24 mouse cellular contexts compared by ENCODE assay signal in genomic region chr2:155582996-155583395, GRCm38 (mm10). TPM values are rescaled to one million over a fixed set of nuclear protein-coding genes. Genes with fewer than 3 reads are reported as not detected.
DNase-seq lines count a peak whose midpoint lies in the region; ATAC-seq lines count a peak whose summit lies in the region.
"Had no signal": no experiment of that assay in that cellular context is flagged by ENCODE, and none has a peak within 500 bp of the region (broad histone marks: within the 10 kb centered on the region; RNA-seq: fewer than 3 reads in every experiment).

No protein-coding gene starts in this region.

- H3K4me2 ChIP-seq in forebrain, embryonic 11.5 days (ENCODE audit: low read depth, low read length, severe bottlenecking) = no peak overlapping the region
- H3K4me2 ChIP-seq in forebrain, embryonic 15.5 days (replicated peaks) = no peak overlapping the region
- H3K4me2 ChIP-seq: embryonic facial prominence, embryonic 12.5 days; forebrain, embryonic 12.5 days had no signal

- WGBS in forebrain, embryonic 11.5 days = 87% methylated on average over 5 of the region's 5 CpGs
- WGBS in forebrain, embryonic 15.5 days = 93% methylated on average over 5 of the region's 5 CpGs

- no peak overlapping the region for H3K27ac ChIP-seq in forebrain, embryonic 11.5 days (ENCODE audit: low read depth, low read length)
- H3K27ac ChIP-seq in forebrain, embryonic 15.5 days (replicated peaks) = no peak overlapping the region
- H3K27ac ChIP-seq: embryonic facial prominence, embryonic 10.5 days; embryonic facial prominence, embryonic 12.5 days; forebrain, embryonic 12.5 days had no signal

- no peaks in the 10 kb centered on the region for H3K36me3 ChIP-seq in forebrain, embryonic 11.5 days (ENCODE audit: control insufficient read depth, insufficient read depth, low read length)
- no peaks in the 10 kb centered on the region for H3K36me3 ChIP-seq in forebrain, embryonic 15.5 days
- H3K36me3 ChIP-seq: embryonic facial prominence, embryonic 10.5 days; embryonic facial prominence, embryonic 12.5 days; forebrain, embryonic 12.5 days had no signal

- peak; percentile 20 for DNase-seq in forebrain, embryonic 11.5 days (ENCODE audit: low spot score)
- DNase-seq in kidney, adult 9 months = peak; percentile 77
- DNase-seq in kidney, adult 11 months = no peak
- peak; percentile 43 to 70 for DNase-seq in kidney, postnatal 36 days
- no peak for DNase-seq in kidney, postnatal 10 days
- DNase-seq: adrenal gland, adult 8-10 months; adrenal gland, postnatal 14 days; B cell, adult 2 months; cerebellum, adult 11-12 months; cerebellum, adult 2 months; cerebellum, adult 9-10 months; cerebellum, postnatal 10 days; cerebellum, postnatal 25 days; forebrain, postnatal 0 days had no signal

- ATAC-seq in forebrain, embryonic 11.5 days (replicated peaks; ENCODE audit: low FRiP score) = no peak
- ATAC-seq in forebrain, embryonic 15.5 days (replicated peaks) = no peak
- ATAC-seq: activated CD4-positive, CD25-positive, alpha-beta regulatory T cell, adult 4 months; CD4-positive, CD25-positive, alpha-beta regulatory T cell, adult 4 months; forebrain, embryonic 14.5 days; forebrain, postnatal 0 days; Patski had no signal

- H3K9ac ChIP-seq in forebrain, embryonic 11.5 days (ENCODE audit: low read length) = no peak overlapping the region
- H3K9ac ChIP-seq in forebrain, embryonic 15.5 days (replicated peaks) = no peak overlapping the region
- H3K9ac ChIP-seq: embryonic facial prominence, embryonic 12.5 days; forebrain, embryonic 12.5 days; forebrain, postnatal 0 days had no signal

- no peaks in the 10 kb centered on the region for H3K9me3 ChIP-seq in forebrain, embryonic 11.5 days (ENCODE audit: control insufficient read depth, low read length)
- H3K9me3 ChIP-seq in forebrain, embryonic 15.5 days = no peaks in the 10 kb centered on the region
- H3K9me3 ChIP-seq: embryonic facial prominence, embryonic 10.5 days; embryonic facial prominence, embryonic 12.5 days; forebrain, embryonic 12.5 days; G1E had no signal

- H3K27me3 ChIP-seq in forebrain, embryonic 11.5 days (ENCODE audit: control insufficient read depth, insufficient read depth, low read length) = no peaks in the 10 kb centered on the region
- no peaks in the 10 kb centered on the region for H3K27me3 ChIP-seq in forebrain, embryonic 15.5 days
- H3K27me3 ChIP-seq: CH12.LX; embryonic facial prominence, embryonic 12.5 days; forebrain, embryonic 12.5 days; Patski had no signal

- H3K4me1 ChIP-seq in forebrain, embryonic 11.5 days (replicated peaks; ENCODE audit: control insufficient read depth, insufficient read depth, low read length) = no peaks in the 10 kb centered on the region; the same call in 1 of the 2 replicates
- no peaks in the 10 kb centered on the region for H3K4me1 ChIP-seq in forebrain, embryonic 15.5 days
- H3K4me1 ChIP-seq: embryonic facial prominence, embryonic 10.5 days; embryonic facial prominence, embryonic 12.5 days had no signal

- H3K4me3 ChIP-seq in forebrain, embryonic 11.5 days (ENCODE audit: low read depth, low read length) = no peak overlapping the region
- H3K4me3 ChIP-seq in forebrain, embryonic 15.5 days = no peak overlapping the region
- H3K4me3 ChIP-seq: embryonic facial prominence, embryonic 10.5 days; embryonic facial prominence, embryonic 12.5 days; forebrain, embryonic 12.5 days had no signal

RNA-seq across cellular contexts. Expression of gene Gss, which starts 9.6 kb away (rescaled TPM):
- 18.1 and 22.3 TPM in 2 replicates for polyA plus RNA-seq in forebrain, embryonic 11.5 days (2014; fragmentation: Nextera tagmentation; extraction: Ambion mirVana)
- 12.8 and 15.6 TPM in 2 replicates for polyA plus RNA-seq in forebrain, embryonic 15.5 days (2015; fragmentation: Nextera tagmentation; extraction: Ambion mirVana)

RNA-seq across cellular contexts. Expression of gene Myh7b, which starts 28.0 kb away (rescaled TPM):
- polyA plus RNA-seq in forebrain, embryonic 11.5 days (2014; fragmentation: Nextera tagmentation; extraction: Ambion mirVana) = 0.27 and 0.31 TPM in 2 replicates
- polyA plus RNA-seq in forebrain, embryonic 15.5 days (2015; fragmentation: Nextera tagmentation; extraction: Ambion mirVana) = 0.29 and 0.59 TPM in 2 replicates
- polyA plus RNA-seq: activated CD4-positive, CD25-positive, alpha-beta regulatory T cell, adult 4 months; CD4-positive, CD25-positive, alpha-beta regulatory T cell, adult 4 months had no signal

Comparison
In these comparisons a context has a peak if more than half of its experiments do, and no peak if none do; other contexts are left out.
1. DNase-seq: peak in forebrain, embryonic 11.5 days (single experiment), kidney, adult 9 months (single experiment) and kidney, postnatal 36 days (2 of 2); none in kidney, adult 11 months (single experiment) and kidney, postnatal 10 days (single experiment).